Mouse (Mus musculus): ENCODE measurements at regions not wholly inside any gene's neighbourhood (a gene's known extent, or its start where the extent isn't known, plus 50 kb on each side); places are given as distances from the start of the nearest gene placed in this dataset.

DNA sequence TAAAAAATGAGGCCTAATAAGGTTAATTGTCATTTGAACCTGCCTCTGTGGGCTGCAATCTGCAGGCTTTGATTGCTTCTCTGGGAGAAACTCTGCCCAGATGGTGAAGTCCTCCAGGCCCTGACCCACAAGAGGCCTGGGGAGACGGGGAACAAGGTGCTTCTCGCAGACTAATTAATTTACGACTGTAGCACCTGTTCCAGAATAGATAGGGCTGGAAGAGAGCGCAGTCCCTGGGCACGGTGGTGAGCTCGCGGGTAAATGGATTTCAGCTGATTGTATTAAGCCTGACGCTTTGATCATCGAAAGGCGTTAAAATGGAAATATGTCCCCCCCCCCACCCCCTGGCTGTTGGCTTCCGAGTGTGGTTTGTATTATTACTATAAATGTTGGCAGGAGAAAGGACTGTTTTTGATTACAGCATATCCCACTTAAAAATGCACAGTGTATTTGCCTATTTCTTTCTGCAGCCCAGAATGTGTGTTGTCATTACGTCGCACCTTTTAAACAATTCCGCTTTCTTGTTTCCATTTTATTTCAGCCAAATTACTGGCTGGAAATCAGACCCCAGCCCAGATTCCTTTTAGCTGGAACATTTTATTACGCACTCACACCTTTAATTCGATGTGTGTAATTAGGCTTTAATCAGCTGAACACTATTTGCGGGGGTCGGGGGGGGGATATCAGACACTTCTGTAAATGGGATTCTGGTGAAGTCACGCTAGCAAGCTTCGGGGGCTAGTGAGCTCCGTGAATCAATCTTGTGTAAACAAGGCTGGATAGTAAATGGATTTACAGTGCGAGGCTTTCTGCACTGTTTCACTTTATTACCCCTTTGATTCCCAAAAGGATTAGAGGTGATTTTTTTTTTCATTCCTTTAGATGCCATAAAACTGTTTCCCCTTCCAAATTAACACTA, 250.1 kb upstream of the Dnajc19 start:
- no peak for TF ChIP-seq CTCF (IDR thresholded peaks at IDR 0.05)
- H3K4me3 ChIP-seq = no peak overlapping the region
- DNase-seq (ENCODE audit: extremely low spot score in 1 of 2, low spot score in 2 of 2) = no peak
- intact Hi-C loops (cut with DNase I) = loop anchor here (5.0 kb wide), 1 partner anchor 1151 kb away; no protein-coding TSS in a partner anchor
- H3K27ac ChIP-seq = no peak overlapping the region

DNA sequence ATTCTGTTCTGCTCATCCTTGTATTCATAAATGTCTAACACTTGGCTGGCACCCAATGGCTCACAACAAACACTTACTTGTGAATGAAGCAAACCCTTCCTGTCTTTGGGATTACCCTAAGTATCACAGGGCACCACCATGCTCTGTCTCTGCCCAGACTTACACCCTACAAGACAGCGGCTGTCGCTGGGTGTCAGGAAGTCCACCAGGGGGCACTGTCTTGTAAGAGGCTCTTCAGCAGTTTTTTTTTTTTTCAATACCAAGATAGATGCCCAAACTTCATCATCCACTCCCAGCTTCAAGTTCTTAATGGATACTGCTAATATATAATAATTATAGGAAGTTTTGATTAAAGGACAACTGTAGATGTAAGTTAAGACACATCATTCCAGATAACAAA, 247.7 kb upstream of the Dnajc19 start:
- TF ChIP-seq CTCF (IDR thresholded peaks at IDR 0.05) = peak; percentile 69
- Histone ChIP-seq H3K4me3 (no peak overlapping the region), H3K27ac (no peak overlapping the region)
- intact Hi-C loops (cut with DNase I) = loop anchor here (1.0 to 10.0 kb wide), 3 partner anchors 112 to 776 kb away; no protein-coding TSS in a partner anchor
- DNase-seq (ENCODE audit: extremely low spot score in 1 of 2, low spot score in 2 of 2) = peak; percentile 47 to 48

DNA sequence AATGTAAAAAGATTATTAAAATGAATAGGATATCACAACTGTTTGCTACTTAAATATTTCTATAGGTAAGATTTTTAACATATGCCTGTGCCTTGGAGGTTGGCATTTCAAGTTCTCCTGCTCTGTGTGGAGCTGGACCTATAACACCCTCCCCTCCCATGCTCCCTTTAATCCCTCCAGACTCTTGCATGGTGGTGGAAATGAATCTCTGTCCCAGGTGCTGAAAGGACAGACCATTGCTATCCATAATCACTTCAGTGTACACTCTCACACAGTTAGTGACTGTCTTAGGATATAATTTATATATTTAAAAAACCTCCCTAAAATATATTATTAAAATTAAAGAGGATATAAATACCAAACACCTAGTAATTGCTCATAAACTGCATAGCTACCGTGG, 244.5 kb upstream of the Dnajc19 start:
- no peak for DNase-seq (ENCODE audit: extremely low spot score in 1 of 2, low spot score in 2 of 2)
- Histone ChIP-seq H3K27ac (no peak overlapping the region), H3K4me3 (no peak overlapping the region)
- intact Hi-C loops (cut with DNase I) = loop anchor here (2.0 to 10.0 kb wide), 2 partner anchors 253 to 779 kb away; no protein-coding TSS in a partner anchor
- no peak for TF ChIP-seq CTCF (IDR thresholded peaks at IDR 0.05)

DNA sequence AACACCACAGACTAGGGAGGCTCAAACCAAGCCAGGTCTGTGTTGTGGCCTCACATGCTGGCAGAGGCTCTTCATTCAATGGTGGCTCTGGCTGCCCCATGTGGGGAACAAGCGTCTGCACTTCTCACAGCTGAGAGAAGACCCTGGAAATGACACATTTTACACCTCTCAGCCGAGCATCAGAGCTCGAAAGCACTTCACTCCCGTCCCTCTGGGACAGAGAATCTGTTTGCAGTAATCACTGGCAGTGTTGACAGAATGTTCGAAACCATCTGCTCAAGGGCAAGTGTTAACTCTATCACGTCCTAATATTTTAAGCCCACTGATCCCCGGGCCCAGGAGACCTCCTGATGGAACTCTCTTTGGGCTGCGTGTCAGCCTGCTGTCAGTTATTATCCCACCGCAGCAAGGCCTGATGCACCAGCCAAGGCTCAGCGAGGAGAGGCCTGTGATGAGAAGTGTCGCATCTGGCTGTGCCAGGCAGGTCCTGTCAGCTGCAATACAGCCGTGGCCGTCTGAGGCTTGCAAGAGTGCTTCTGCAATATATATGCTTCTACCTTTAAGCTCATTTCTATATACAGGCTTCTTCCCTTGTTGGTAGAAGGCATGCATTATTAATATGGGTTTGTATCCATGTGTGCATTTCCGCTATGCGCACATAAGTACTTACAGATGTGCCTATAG, 241.5 kb upstream of the Dnajc19 start:
- H3K27ac ChIP-seq = no peak overlapping the region
- intact Hi-C loops (cut with DNase I) = loop anchor here (10.0 kb wide), 1 partner anchor 782 kb away; no protein-coding TSS in a partner anchor
- no peak for DNase-seq (ENCODE audit: extremely low spot score in 1 of 2, low spot score in 2 of 2)
- TF ChIP-seq CTCF (IDR thresholded peaks at IDR 0.05) = no peak
- H3K4me3 ChIP-seq = no peak overlapping the region

DNA sequence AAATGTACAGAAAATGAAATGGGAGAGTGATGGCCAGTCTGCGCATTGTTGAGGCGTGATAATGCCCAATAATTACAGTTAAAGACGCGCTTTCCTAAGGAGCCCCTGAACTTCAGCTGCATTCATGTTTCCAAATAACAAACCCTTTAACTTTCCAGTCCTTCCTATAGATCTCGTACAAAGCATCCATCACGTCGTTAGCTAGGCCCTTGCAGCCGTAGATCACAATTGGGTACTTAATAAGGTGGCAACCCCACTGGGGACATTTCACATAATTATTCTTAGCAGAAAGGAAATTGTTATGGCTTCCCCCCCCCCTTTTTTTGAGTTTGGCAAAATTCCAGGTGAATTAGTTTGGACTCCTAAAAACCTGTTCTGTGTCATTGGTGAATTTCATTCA, 233.7 kb upstream of the Dnajc19 start:
- no peak for DNase-seq (ENCODE audit: extremely low spot score in 1 of 2, low spot score in 2 of 2)
- Histone ChIP-seq H3K4me3 (no peak overlapping the region), H3K27ac (no peak overlapping the region)
- TF ChIP-seq CTCF (IDR thresholded peaks at IDR 0.05) = no peak
- intact Hi-C loops (cut with DNase I) = no loop called here

DNA sequence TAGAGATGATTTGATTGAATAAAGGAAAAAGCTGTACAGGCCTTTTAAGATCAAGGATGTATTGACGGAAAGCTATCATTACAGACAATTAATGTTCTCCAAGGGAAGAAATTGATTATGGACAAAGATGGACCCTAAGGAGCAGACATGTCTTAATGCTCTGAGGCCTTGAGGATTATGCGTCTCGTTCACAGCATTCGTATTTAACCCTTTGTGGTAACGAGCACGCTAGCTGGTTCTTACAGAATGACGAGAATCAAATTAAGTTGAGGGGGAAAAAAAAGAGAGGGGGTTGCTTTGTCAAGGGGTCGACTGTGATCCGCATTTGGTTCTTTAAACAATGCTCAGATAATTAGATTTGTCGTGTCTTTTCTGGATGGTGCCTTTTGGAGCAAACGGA, 233.3 kb upstream of the Dnajc19 start:
- no peak overlapping the region for H3K27ac ChIP-seq
- DNase-seq (ENCODE audit: extremely low spot score in 1 of 2, low spot score in 2 of 2) = no peak
- intact Hi-C loops (cut with DNase I) = no loop called here
- no peak for TF ChIP-seq CTCF (IDR thresholded peaks at IDR 0.05)
- no peak overlapping the region for H3K4me3 ChIP-seq

DNA sequence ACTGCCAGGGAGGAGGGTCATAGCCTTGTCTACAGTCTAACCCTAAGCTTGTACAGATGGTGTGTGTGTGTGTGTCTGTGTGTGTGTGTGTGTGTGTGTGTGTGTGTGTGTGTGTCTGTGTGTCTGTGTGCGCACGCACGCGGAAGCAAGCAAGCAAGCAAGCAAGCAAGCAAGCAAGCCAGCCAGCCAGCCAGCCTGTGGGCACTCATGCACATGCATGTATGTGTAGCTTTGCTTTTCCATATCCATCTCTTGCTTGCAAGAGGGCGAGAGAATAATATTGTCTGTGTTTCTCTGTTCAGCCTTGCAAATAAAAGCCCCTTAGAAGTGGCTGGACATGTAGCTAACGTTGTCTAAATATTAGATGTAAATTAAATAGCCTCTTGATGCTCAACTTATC, 230.8 kb upstream of the Dnajc19 start:
- Histone ChIP-seq H3K4me3 (no peak overlapping the region), H3K27ac (no peak overlapping the region)
- DNase-seq (ENCODE audit: extremely low spot score in 1 of 2, low spot score in 2 of 2) = no peak
- intact Hi-C loops (cut with DNase I) = no loop called here
- TF ChIP-seq CTCF (IDR thresholded peaks at IDR 0.05) = no peak

DNA sequence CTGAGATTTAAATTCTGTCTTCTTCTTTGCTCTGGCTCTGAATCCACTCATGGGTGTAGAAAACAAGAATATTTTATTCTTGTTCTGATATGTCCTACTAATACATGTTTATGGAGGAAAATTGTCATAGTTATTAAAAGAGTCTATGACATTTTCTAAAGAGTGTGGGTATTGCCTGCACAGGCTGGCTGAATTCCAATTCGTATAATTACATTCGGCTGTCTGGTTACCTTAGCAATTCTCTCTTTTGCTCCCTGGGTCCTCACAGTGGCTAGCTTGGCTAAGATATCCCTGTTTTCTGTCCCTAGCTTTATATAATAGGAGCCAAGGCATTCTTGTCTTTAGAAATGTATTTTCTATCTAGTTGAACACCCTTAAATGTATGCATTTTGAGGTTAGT, 218.5 kb upstream of the Dnajc19 start:
- no peak for DNase-seq (ENCODE audit: extremely low spot score in 1 of 2, low spot score in 2 of 2)
- no peak overlapping the region for H3K4me3 ChIP-seq
- intact Hi-C loops (cut with DNase I) = no loop called here
- no peak for TF ChIP-seq CTCF (IDR thresholded peaks at IDR 0.05)
- H3K27ac ChIP-seq = no peak overlapping the region

DNA sequence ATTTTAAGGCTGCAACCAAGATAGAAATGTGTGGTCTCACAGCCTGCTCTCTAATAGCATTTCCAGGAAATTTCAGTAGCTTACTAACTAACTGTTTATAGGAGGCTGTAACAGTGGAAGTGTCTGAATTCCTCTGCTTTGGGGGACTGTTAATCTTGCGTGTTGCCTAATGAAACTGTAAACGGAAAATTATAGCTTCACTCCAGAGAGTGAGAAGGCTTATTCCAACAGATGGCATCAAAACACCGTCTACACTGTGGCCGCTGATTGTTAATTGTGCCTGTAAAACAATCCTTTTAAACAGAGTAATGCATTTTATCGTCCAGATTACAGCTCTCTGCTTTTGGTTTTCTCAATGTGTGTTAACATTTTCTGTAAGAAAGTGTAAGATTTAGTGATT, 206.7 kb upstream of the Dnajc19 start:
- H3K4me3 ChIP-seq = no peak overlapping the region
- peak; percentile 34 for TF ChIP-seq CTCF (IDR thresholded peaks at IDR 0.05)
- no peak for DNase-seq (ENCODE audit: extremely low spot score in 1 of 2, low spot score in 2 of 2)
- no peak overlapping the region for H3K27ac ChIP-seq
- intact Hi-C loops (cut with DNase I) = no loop called here

DNA sequence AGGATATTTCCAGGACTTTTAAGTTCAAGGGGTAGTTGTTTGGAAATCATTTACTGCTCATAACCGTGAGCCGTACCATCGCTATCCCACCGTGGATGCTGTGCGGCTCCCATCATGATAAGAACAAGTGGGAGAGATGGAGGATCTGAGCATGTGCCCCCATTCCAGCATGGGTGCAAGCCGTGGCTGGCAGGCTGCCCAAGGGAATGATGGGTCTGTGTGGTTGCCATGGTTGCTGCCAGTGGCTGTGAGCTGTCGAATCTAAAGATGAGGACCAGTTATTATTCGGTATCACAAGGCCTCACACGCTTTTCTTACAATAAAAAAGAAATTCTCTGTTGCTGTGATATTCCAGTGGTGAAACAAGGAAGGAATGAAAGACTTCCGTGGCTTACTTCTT, 189.0 kb upstream of the Dnajc19 start:
- Histone ChIP-seq H3K4me3 (no peak overlapping the region), H3K27ac (no peak overlapping the region)
- no peak for DNase-seq (ENCODE audit: extremely low spot score in 1 of 2, low spot score in 2 of 2)
- intact Hi-C loops (cut with DNase I) = no loop called here
- no peak for TF ChIP-seq CTCF (IDR thresholded peaks at IDR 0.05)

DNA sequence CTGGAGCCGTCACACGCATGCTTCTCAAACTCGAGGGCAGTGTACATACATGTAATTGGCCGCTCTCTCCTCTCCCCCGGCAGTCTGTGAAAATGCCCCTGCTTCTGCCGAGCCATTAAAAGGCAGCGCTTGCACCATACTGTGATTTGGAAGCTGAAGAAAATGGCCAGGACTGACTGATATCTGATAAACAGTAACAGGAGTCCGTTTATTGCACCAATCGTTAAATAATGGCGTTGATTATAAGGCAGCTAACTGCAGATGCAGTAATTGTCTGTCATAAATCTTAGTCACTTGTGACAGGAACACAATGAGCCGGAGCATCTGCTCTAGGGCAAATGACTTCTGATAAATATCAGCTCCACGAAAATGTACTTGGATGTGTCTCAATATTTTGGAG, 185.3 kb upstream of the Dnajc19 start:
- H3K4me3 ChIP-seq = no peak overlapping the region
- no peak for DNase-seq (ENCODE audit: extremely low spot score in 1 of 2, low spot score in 2 of 2)
- intact Hi-C loops (cut with DNase I) = no loop called here
- no peak for TF ChIP-seq CTCF (IDR thresholded peaks at IDR 0.05)
- no peak overlapping the region for H3K27ac ChIP-seq

DNA sequence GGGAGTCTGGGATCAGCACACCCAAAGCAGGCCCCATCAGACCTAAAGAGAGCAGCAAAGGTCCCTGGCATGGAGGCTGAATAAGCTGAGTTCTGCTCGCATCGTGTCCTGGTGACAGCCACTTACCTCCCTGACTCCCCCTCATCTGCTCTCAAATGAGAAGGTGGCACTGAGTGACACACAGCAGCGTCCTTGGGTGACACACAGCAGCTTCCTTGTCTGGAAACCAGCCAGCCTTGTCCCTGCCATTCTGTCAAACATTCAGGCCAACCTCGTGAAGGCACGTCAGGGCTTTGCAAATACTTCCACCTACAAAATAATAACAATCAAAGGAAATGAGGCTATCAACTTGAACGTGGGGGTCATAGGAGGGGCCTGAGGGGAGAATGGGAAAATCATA, 183.7 kb upstream of the Dnajc19 start:
- TF ChIP-seq CTCF (IDR thresholded peaks at IDR 0.05) = no peak
- DNase-seq (ENCODE audit: extremely low spot score in 1 of 2, low spot score in 2 of 2) = no peak
- Histone ChIP-seq H3K4me3 (no peak overlapping the region), H3K27ac (no peak overlapping the region)
- intact Hi-C loops (cut with DNase I) = no loop called here

All from left cerebral cortex, adult 2 months (tissue).